Mouse (Mus musculus) Muller cell, postnatal 12 days (primary cell): ENCODE measurements around the gene Nap1l1.

Experiments
- DNase-seq: peaks from one replicate; pipeline ENCODE4 v3.0.0-alpha.2; 2015; ENCODE audit errors: inconsistent ontology term

Gene Nap1l1

GRCm38 (mm10) chr10:111515071-111516010 is 42.3 kb downstream of the Nap1l1 start:
- no peak for DNase-seq

- DNase-seq = peak; percentile 90
Measured at GRCm38 (mm10) chr10:111516172-111516588, 43.2 kb downstream of the Nap1l1 start.

- DNase-seq = peak; percentile 74
Measured at GRCm38 (mm10) chr10:111516804-111517436, 43.9 kb downstream of the Nap1l1 start.

- DNase-seq = no peak
Measured at GRCm38 (mm10) chr10:111518350-111518749, 45.3 kb downstream of the Nap1l1 start.

GRCm38 (mm10) chr10:111519620-111520370 is 46.8 kb downstream of the Nap1l1 start:
- DNase-seq = no peak

GRCm38 (mm10) chr10:111520621-111521020 is 47.6 kb downstream of the Nap1l1 start:
- no peak for DNase-seq

- DNase-seq = no peak
Measured at GRCm38 (mm10) chr10:111521636-111522035, 48.6 kb downstream of the Nap1l1 start.

GRCm38 (mm10) chr10:111522230-111522629 is 49.2 kb downstream of the Nap1l1 start:
- DNase-seq = no peak

- DNase-seq = no peak
Measured at GRCm38 (mm10) chr10:111523894-111524293, 50.9 kb downstream of the Nap1l1 start.

GRCm38 (mm10) chr10:111527057-111527456 is 54.0 kb downstream of the Nap1l1 start:
- DNase-seq = no peak

- peak; percentile 53 for DNase-seq
Measured at GRCm38 (mm10) chr10:111527613-111528012, 54.6 kb downstream of the Nap1l1 start.

- DNase-seq = no peak
Measured at GRCm38 (mm10) chr10:111528283-111528682, 55.3 kb downstream of the Nap1l1 start.

GRCm38 (mm10) chr10:111530398-111530797 is 57.4 kb downstream of the Nap1l1 start:
- no peak for DNase-seq

- no peak for DNase-seq
Measured at GRCm38 (mm10) chr10:111534691-111535090, 61.7 kb downstream of the Nap1l1 start.

- no peak for DNase-seq
Measured at GRCm38 (mm10) chr10:111537410-111537809, 64.4 kb downstream of the Nap1l1 start.

- DNase-seq = no peak
Measured at GRCm38 (mm10) chr10:111539724-111540324, 66.8 kb downstream of the Nap1l1 start.

GRCm38 (mm10) chr10:111540678-111541077 is 67.7 kb downstream of the Nap1l1 start:
- no peak for DNase-seq

- DNase-seq = no peak
Measured at GRCm38 (mm10) chr10:111543106-111543505, 70.1 kb downstream of the Nap1l1 start.

- peak; percentile 97 for DNase-seq
Measured at GRCm38 (mm10) chr10:111543781-111544260, 70.8 kb downstream of the Nap1l1 start.

- no peak for DNase-seq
Measured at GRCm38 (mm10) chr10:111544311-111544710, 71.3 kb downstream of the Nap1l1 start.

GRCm38 (mm10) chr10:111545648-111546047 is 72.6 kb downstream of the Nap1l1 start:
- DNase-seq = no peak
